Mouse (Mus musculus): ENCODE data around the gene Kdm4d. TPM values are rescaled to one million over a fixed set of nuclear protein-coding genes. Genes with fewer than 3 reads are reported as not detected.
"Not testable (repeated sequence)": the region's sequence is repeated elsewhere in the genome, so short reads cannot be mapped to it uniquely, and the experiment has no call there.

Gene Kdm4d
- total RNA-seq, 1 experiment from 2014 or later, result not detected

DNA sequence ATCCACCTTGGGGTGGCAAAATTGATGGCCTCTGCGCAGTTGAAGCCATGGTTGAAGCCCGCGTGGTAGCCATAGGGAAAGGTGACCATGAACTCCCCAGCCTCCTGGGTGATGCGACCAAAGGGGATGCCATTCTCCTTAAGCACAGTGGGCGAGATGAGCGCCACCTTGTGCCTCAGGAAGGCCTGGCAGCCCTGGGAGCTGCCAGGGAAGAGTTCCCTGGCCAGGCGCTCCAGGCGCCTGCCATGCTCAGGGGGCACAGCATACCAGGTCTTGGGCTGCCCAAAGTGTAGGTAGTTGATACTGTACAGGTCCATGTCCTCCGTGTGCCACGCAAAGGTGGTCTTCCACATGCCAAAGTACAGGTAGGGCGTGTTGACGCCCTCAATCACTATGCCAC, 36.6 kb downstream of the Kdm4d start:
- ATAC-seq (ENCODE audit: extremely low read depth, insufficient number of reproducible peaks, low FRiP score, poor library complexity, severe bottlenecking), result not testable (repeated sequence)

DNA sequence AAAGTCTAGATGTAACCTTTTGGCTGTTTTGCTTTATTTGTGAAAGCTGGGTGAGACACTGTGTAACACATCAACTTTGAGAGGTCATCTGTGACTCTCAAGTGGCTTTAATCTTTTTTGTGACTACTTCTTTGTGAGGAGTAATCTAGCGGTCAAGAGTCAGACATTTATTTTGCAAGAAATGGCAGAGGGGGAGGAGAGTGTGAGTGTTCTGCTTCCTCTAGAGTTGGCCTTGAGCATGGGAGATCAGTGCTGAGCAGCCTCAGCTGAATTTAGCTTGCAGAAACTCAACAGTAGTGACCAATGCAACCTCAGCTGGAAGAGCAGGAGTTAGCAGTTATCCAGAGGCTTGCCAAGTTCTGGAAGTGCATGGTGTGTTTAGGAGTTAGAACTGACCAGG, 37.7 kb downstream of the Kdm4d start:
- not testable (repeated sequence) for ATAC-seq (ENCODE audit: extremely low read depth, insufficient number of reproducible peaks, low FRiP score, poor library complexity, severe bottlenecking)

DNA sequence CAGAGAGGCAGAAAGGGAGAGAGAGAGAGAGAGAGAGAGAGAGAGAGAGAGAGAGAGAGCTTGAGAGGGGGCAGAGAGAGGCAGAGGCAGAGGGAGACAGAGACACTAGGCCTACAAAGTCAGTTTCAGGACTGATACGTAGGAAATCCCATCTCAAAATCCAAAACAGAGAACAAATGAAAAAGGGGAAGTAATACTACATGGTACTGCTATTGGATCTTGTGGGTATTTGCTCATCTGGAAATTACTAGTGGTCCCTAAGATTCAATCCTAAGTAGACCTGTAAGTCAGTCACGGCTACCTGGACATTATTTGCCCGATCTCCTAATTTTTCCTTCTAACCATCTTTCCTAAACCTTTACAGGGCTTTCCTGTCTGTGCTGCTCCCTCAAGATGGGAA, 44.0 kb downstream of the Kdm4d start:
- ATAC-seq (ENCODE audit: extremely low read depth, insufficient number of reproducible peaks, low FRiP score, poor library complexity, severe bottlenecking), result no peak

DNA sequence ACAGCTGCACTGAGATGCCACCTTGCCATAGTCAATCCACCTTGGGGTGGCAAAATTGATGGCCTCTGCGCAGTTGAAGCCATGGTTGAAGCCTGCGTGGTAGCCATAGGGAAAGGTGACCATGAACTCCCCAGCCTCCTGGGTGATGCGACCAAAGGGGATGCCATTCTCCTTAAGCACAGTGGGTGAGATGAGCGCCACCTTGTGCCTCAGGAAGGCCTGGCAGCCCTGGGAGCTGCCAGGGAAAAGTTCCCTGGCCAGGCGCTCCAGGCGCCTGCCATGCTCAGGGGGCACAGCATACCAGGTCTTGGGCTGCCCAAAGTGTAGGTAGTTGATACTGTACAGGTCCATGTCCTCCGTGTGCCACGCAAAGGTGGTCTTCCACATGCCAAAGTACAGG, 49.2 kb downstream of the Kdm4d start:
- ATAC-seq (ENCODE audit: extremely low read depth, insufficient number of reproducible peaks, low FRiP score, poor library complexity, severe bottlenecking), result not testable (repeated sequence)

DNA sequence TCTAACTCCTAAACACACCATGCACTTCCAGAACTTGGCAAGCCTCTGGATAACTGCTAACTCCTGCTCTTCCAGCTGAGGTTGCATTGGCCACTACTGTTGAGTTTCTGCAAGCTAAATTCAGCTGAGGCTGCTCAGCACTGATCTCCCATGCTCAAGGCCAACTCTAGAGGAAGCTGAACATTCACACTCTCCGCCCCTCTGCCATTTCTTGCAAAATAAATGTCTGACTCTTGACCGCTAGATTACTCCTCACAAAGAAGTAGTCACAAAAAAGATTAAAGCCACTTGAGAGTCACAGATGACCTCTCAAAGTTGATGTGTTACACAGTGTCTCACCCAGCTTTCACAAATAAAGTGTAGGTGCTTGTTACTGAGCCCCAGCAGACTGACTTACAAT, 53.2 kb downstream of the Kdm4d start:
- ATAC-seq (ENCODE audit: extremely low read depth, insufficient number of reproducible peaks, low FRiP score, poor library complexity, severe bottlenecking), result not testable (repeated sequence)

DNA sequence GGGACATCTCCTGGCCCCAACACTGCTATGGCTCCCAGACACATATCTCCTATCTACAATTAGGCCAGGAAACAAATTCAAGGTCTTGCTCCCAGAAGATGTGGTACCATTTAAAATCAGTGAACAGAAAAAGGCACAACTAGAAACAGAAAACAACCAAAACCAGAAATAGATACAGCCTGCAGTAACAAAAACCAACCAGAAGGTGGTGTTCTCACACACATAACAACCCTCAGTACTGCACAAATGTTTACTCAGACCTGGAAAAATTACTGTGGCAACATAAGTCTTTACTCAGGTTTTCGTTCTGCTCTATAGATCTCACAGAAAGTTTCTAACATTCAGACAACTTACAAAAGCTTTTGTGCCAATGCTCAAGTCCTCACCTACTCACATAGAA, 59.9 kb downstream of the Kdm4d start:
- no peak for ATAC-seq (ENCODE audit: extremely low read depth, insufficient number of reproducible peaks, low FRiP score, poor library complexity, severe bottlenecking)

DNA sequence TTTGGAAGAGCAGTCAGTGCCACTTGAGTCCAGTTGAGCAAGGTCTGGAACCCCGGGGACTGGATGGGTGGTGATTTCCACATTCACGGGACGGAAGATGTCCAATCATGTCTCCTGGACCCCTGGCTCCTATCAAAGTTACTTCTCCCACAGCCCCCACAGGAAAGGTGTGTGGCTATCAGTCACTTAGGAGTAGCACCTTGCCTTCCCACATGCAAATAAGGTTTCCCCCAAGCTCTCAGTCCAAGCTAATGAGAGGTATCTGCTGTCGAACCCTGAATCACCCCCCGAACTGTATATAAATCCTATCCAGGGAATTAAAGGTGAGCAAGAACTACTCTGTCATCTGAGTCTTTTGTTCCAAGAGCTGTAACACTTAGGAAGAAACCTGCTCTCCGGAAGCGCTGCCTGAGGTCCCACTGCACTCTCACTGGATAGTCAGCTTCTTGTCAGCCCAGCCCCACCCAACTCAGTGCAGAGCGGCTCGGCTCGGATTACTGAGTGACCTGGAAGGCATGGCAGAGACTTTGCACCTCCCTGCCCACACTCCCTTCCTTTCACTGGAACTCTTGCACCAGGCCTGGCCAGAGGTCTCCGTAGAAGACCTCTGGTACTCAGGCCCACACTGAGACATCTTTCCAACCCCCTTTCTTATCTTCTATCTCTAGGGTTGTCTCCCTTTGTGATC, 66.9 kb downstream of the Kdm4d start:
- ATAC-seq (ENCODE audit: extremely low read depth, insufficient number of reproducible peaks, low FRiP score, poor library complexity, severe bottlenecking), result no peak

Other genes with a start within 250 kb of the Kdm4d start
- gene Sesn3, start 225.4 kb downstream of the Kdm4d start, total RNA-seq (2017), result 68.8 and 71.9 TPM in 2 replicates
- 3.7 and 5.1 TPM in 2 replicates for gene Endod1, start 119.0 kb downstream of the Kdm4d start, total RNA-seq (2017)
- 148 and 156 TPM in 2 replicates for gene Cwc15, start 135 bp upstream of the Kdm4d start, total RNA-seq (2017)
- gene Amotl1, start 144.6 kb upstream of the Kdm4d start, total RNA-seq (2017), result under 0.01 TPM in 2 replicates
- gene Piwil4, start 240.3 kb upstream of the Kdm4d start, total RNA-seq (2017), result not detected in 2 replicates